Mouse (Mus musculus) heart, embryonic 12.5 days (tissue): Measurements from ENCODE around the gene Icmt. TPM values are rescaled to one million over a fixed set of nuclear protein-coding genes. Genes with fewer than 3 reads are reported as not detected.

Experiments used
- ATAC-seq: fragments of 200-750 bp; cut with Nextera tagmentation; 2 replicates; pipeline ENCODE4 v1.8.0; 2017; ENCODE audit warnings: moderate TSS enrichment, moderate library complexity; ENCODE audit not compliant: insufficient number of reproducible peaks, low FRiP score
- H3K27ac ChIP-seq: fragments of 300-500 bp; sonication (generic); 2 replicates; pipeline ENCODE4 v1.5.1; 2016; ENCODE audit warnings: mild to moderate bottlenecking, moderate library complexity; ENCODE audit not compliant: poor library complexity, severe bottlenecking
- H3K27me3 ChIP-seq: fragments of 300-500 bp; sonication (generic); replicated peaks from 2 replicates; pipeline ENCODE4 v1.6.1; 2016; ENCODE audit warnings: mild to moderate bottlenecking, moderate library complexity
- H3K36me3 ChIP-seq: fragments of 300-500 bp; sonication (generic); 2 replicates; pipeline ENCODE4 v1.6.1; 2016; ENCODE audit warnings: mild to moderate bottlenecking, moderate library complexity
- H3K4me1 ChIP-seq: fragments of 300-500 bp; sonication (generic); replicated peaks from 2 replicates; pipeline ENCODE4 v1.6.1; 2016; ENCODE audit warnings: mild to moderate bottlenecking
- H3K4me2 ChIP-seq: fragments of 300-500 bp; sonication (generic); 2 replicates; pipeline ENCODE4 v1.6.1; 2016; ENCODE audit warnings: mild to moderate bottlenecking, moderate library complexity
- H3K4me3 ChIP-seq: fragments of 300-500 bp; sonication (generic); 2 replicates; pipeline ENCODE4 v1.5.1; 2016; ENCODE audit warnings: mild to moderate bottlenecking
- H3K9ac ChIP-seq: fragments of 300-500 bp; sonication (generic); 2 replicates; pipeline ENCODE4 v1.6.1; 2016; ENCODE audit warnings: mild to moderate bottlenecking, moderate library complexity
- H3K9me3 ChIP-seq: fragments of 300-500 bp; sonication (generic); replicated peaks from 2 replicates; pipeline ENCODE4 v1.6.1; 2016; ENCODE audit warnings: mild to moderate bottlenecking, moderate library complexity
- WGBS: fragments of 180-500 bp; shearing (Covaris S2); methylation state at CpG from one replicate; pipeline ENCODE4 v1.1.7; 2016; 5-methylcytosine and 5-hydroxymethylcytosine counted together
- polyA plus RNA-seq: library from polyadenylated mRNA; unstranded; fragments of >200 nt; fragmentation: Nextera tagmentation; extraction: Ambion mirVana; gene quantifications from 2 replicates; pipeline ENCODE4 v1.2.1, GENCODE M21; 2016

Gene Icmt
- polyA plus RNA-seq, 1 experiment from 2014 or later: 25.4 TPM

- Histone ChIP-seq H3K36me3 (peaks cover 2% of the 10 kb centered on the region; the same call in 1 of the 2 replicates), H3K27ac (no peak overlapping the region), H3K4me3 (no peak overlapping the region), H3K4me2 (no peak overlapping the region), H3K9me3 (no peaks in the 10 kb centered on the region), H3K9ac (no peak overlapping the region), H3K27me3 (peaks cover 91% of the 10 kb centered on the region), H3K4me1 (peaks cover 35% of the 10 kb centered on the region)
- WGBS: 32% methylated on average over 15 of the region's 15 CpGs
- ATAC-seq: no peak
Observed at GRCm38 (mm10) chr4:152340584-152341284, 43.7 kb downstream of the Icmt start.

GRCm38 (mm10) chr4:152343296-152343695 is 46.3 kb downstream of the Icmt start:
- no peak for ATAC-seq
- Histone ChIP-seq H3K4me3 (no peak overlapping the region), H3K9ac (no peak overlapping the region), H3K27me3 (peaks cover 82% of the 10 kb centered on the region), H3K27ac (no peak overlapping the region), H3K36me3 (no peaks in the 10 kb centered on the region), H3K9me3 (no peaks in the 10 kb centered on the region), H3K4me2 (no peak overlapping the region), H3K4me1 (peaks cover 42% of the 10 kb centered on the region)
- WGBS: 10% methylated on average over 5 of the region's 5 CpGs

- peaks cover 28% of the 10 kb centered on the region for H3K4me1 ChIP-seq
- peaks cover 82% of the 10 kb centered on the region for H3K27me3 ChIP-seq
- no peak for ATAC-seq
- H3K9ac ChIP-seq: no peak overlapping the region
- WGBS: 48% methylated on average over 7 of the region's 7 CpGs
- no peaks in the 10 kb centered on the region for H3K36me3 ChIP-seq
- no peak overlapping the region for H3K27ac ChIP-seq
- H3K4me3 ChIP-seq: no peak overlapping the region
- no peaks in the 10 kb centered on the region for H3K9me3 ChIP-seq
- H3K4me2 ChIP-seq: no peak overlapping the region
Observed at GRCm38 (mm10) chr4:152344651-152345050, 47.6 kb downstream of the Icmt start.

GRCm38 (mm10) chr4:152345120-152345889 is 48.3 kb downstream of the Icmt start:
- ATAC-seq: no peak; the same call in 1 of the 2 replicates
- Histone ChIP-seq H3K4me1 (peaks cover 27% of the 10 kb centered on the region), H3K4me3 (no peak overlapping the region), H3K27ac (no peak overlapping the region), H3K27me3 (peaks cover 81% of the 10 kb centered on the region), H3K9me3 (no peaks in the 10 kb centered on the region), H3K4me2 (no peak overlapping the region), H3K9ac (no peak overlapping the region), H3K36me3 (no peaks in the 10 kb centered on the region)
- 49% methylated on average over 7 of the region's 7 CpGs for WGBS

GRCm38 (mm10) chr4:152349837-152350381 is 52.9 kb downstream of the Icmt start:
- no peaks in the 10 kb centered on the region for H3K36me3 ChIP-seq
- no peak overlapping the region for H3K27ac ChIP-seq
- H3K4me2 ChIP-seq: no peak overlapping the region
- H3K9me3 ChIP-seq: no peaks in the 10 kb centered on the region
- no peak overlapping the region for H3K4me3 ChIP-seq
- no peak overlapping the region for H3K9ac ChIP-seq
- 12% methylated on average over 17 of the region's 17 CpGs for WGBS
- peaks cover 18% of the 10 kb centered on the region for H3K4me1 ChIP-seq
- peaks cover 83% of the 10 kb centered on the region for H3K27me3 ChIP-seq
- ATAC-seq: no peak

- no peak for ATAC-seq
- 21% methylated on average over 8 of the region's 8 CpGs for WGBS
- peaks cover 83% of the 10 kb centered on the region for H3K27me3 ChIP-seq
Observed at GRCm38 (mm10) chr4:152350722-152351421, 53.8 kb downstream of the Icmt start.

GRCm38 (mm10) chr4:152351422-152352305 is 54.6 kb downstream of the Icmt start:
- peaks cover 88% of the 10 kb centered on the region for H3K27me3 ChIP-seq

More at GRCm38 (mm10) chr4:152350722-152351421, 53.8 kb downstream of the Icmt start:
- H3K36me3 ChIP-seq: no peaks in the 10 kb centered on the region
- no peak overlapping the region for H3K27ac ChIP-seq
- H3K9ac ChIP-seq: no peak overlapping the region
- peaks cover 9% of the 10 kb centered on the region; the same call in 1 of the 2 replicates for H3K4me1 ChIP-seq
- no peaks in the 10 kb centered on the region for H3K9me3 ChIP-seq
- no peak overlapping the region for H3K4me2 ChIP-seq
- no peak overlapping the region for H3K4me3 ChIP-seq

GRCm38 (mm10) chr4:152353886-152354637 is 57.0 kb downstream of the Icmt start:
- H3K9me3 ChIP-seq: no peaks in the 10 kb centered on the region
- H3K4me1 ChIP-seq: no peaks in the 10 kb centered on the region
- no peak overlapping the region for H3K4me2 ChIP-seq
- no peak for ATAC-seq
- peaks cover 88% of the 10 kb centered on the region for H3K27me3 ChIP-seq
- 75% methylated on average over 14 of the region's 14 CpGs for WGBS
- no peak overlapping the region for H3K27ac ChIP-seq
- no peaks in the 10 kb centered on the region for H3K36me3 ChIP-seq
- H3K4me3 ChIP-seq: no peak overlapping the region
- H3K9ac ChIP-seq: no peak overlapping the region

More at GRCm38 (mm10) chr4:152351422-152352305, 54.6 kb downstream of the Icmt start:
- Histone ChIP-seq H3K4me1 (peaks cover under 1% of the 10 kb centered on the region; the same call in 1 of the 2 replicates), H3K36me3 (no peaks in the 10 kb centered on the region), H3K4me3 (no peak overlapping the region), H3K27ac (no peak overlapping the region), H3K4me2 (no peak overlapping the region), H3K9me3 (no peaks in the 10 kb centered on the region), H3K9ac (no peak overlapping the region)
- ATAC-seq: no peak
- WGBS: 16% methylated on average over 14 of the region's 14 CpGs

- Histone ChIP-seq H3K4me1 (peaks cover 2% of the 10 kb centered on the region), H3K27ac (no peak overlapping the region), H3K9ac (no peak overlapping the region), H3K27me3 (peaks cover 89% of the 10 kb centered on the region), H3K4me2 (no peak overlapping the region), H3K36me3 (no peaks in the 10 kb centered on the region), H3K4me3 (no peak overlapping the region), H3K9me3 (no peaks in the 10 kb centered on the region)
- no peak for ATAC-seq
- WGBS: 67% methylated on average over 7 of the region's 7 CpGs
Observed at GRCm38 (mm10) chr4:152355672-152356071, 58.6 kb downstream of the Icmt start.
